Mouse (Mus musculus): ENCODE results near the gene Fadd. TPM values are rescaled to one million over a fixed set of nuclear protein-coding genes. Genes with fewer than 3 reads are reported as not detected.

The Fadd gene
- polyA plus RNA-seq, 1 experiment from 2014 or later: 7.2 TPM

GRCm38 (mm10) chr7:144531585-144532378 lies 50.5 kb downstream of the Fadd start:
- Histone ChIP-seq H3K9ac (ENCODE audit: low read length) (no peak overlapping the region), H3K4me2 (ENCODE audit: low read length) (no peak overlapping the region), H3K36me3 (ENCODE audit: control insufficient read depth, insufficient read depth, low read length) (no peaks in the 10 kb centered on the region), H3K4me1 (ENCODE audit: control insufficient read depth, insufficient read depth, low read length) (no peaks in the 10 kb centered on the region), H3K27me3 (replicated peaks; ENCODE audit: control insufficient read depth, insufficient read depth, low read length) (no peaks in the 10 kb centered on the region), H3K9me3 (replicated peaks; ENCODE audit: control insufficient read depth, low read length) (no peaks in the 10 kb centered on the region), H3K4me3 (ENCODE audit: low read depth, low read length) (no peak overlapping the region), H3K27ac (ENCODE audit: low read depth, low read length) (0 out of 2 replicates have a peak overlapping the region, but pooled peaks have one; percentile 39)
- ATAC-seq: no peak
- no peak for DNase-seq (ENCODE audit: low spot score)
- 37% methylated on average over 7 of the region's 7 CpGs for WGBS

- DNase-seq (ENCODE audit: low spot score): no peak
- Histone ChIP-seq H3K9ac (ENCODE audit: low read length) (no peak overlapping the region), H3K27me3 (replicated peaks; ENCODE audit: control insufficient read depth, insufficient read depth, low read length) (no peaks in the 10 kb centered on the region), H3K4me3 (ENCODE audit: low read depth, low read length) (no peak overlapping the region), H3K27ac (ENCODE audit: low read depth, low read length) (no peak overlapping the region), H3K9me3 (replicated peaks; ENCODE audit: control insufficient read depth, low read length) (no peaks in the 10 kb centered on the region), H3K4me2 (ENCODE audit: low read length) (no peak overlapping the region), H3K4me1 (ENCODE audit: control insufficient read depth, insufficient read depth, low read length) (no peaks in the 10 kb centered on the region), H3K36me3 (ENCODE audit: control insufficient read depth, insufficient read depth, low read length) (no peaks in the 10 kb centered on the region)
- WGBS: 86% methylated on average over 3 of the region's 3 CpGs
- ATAC-seq: no peak
Observed at GRCm38 (mm10) chr7:144529851-144530250, 52.4 kb downstream of the Fadd start.

- H3K9ac ChIP-seq (ENCODE audit: low read length): no peak overlapping the region
- no peaks in the 10 kb centered on the region for H3K27me3 ChIP-seq (replicated peaks; ENCODE audit: control insufficient read depth, insufficient read depth, low read length)
- no peaks in the 10 kb centered on the region for H3K36me3 ChIP-seq (ENCODE audit: control insufficient read depth, insufficient read depth, low read length)
- ATAC-seq (no peak), DNase-seq (ENCODE audit: low spot score) (peak; percentile 16)
- no peaks in the 10 kb centered on the region for H3K9me3 ChIP-seq (replicated peaks; ENCODE audit: control insufficient read depth, low read length)
- WGBS: 35% methylated on average over 1 of the region's 1 CpGs
- no peak overlapping the region for H3K27ac ChIP-seq (ENCODE audit: low read depth, low read length)
- no peak overlapping the region for H3K4me2 ChIP-seq (ENCODE audit: low read length)
- no peak overlapping the region for H3K4me3 ChIP-seq (ENCODE audit: low read depth, low read length)
- H3K4me1 ChIP-seq (ENCODE audit: control insufficient read depth, insufficient read depth, low read length): no peaks in the 10 kb centered on the region
Observed at GRCm38 (mm10) chr7:144527723-144528221, 54.5 kb downstream of the Fadd start.

Other genes with a start within 250 kb of the Fadd start
- 151 and 158 TPM in 2 replicates for gene Cttn, start 111.5 kb downstream of the Fadd start, polyA plus RNA-seq (2014; fragmentation: Nextera tagmentation; extraction: Ambion mirVana)
- gene Ppfia1, start 28.7 kb downstream of the Fadd start, polyA plus RNA-seq (2014; fragmentation: Nextera tagmentation; extraction: Ambion mirVana): 23.0 and 30.5 TPM in 2 replicates
- 6.0 and 7.8 TPM in 2 replicates for gene Ano1, start 169.5 kb upstream of the Fadd start, polyA plus RNA-seq (2014; fragmentation: Nextera tagmentation; extraction: Ambion mirVana)